Mouse (Mus musculus) kidney, postnatal 0 days (tissue): ENCODE results near the gene 1110032F04Rik. TPM values are rescaled to one million over a fixed set of nuclear protein-coding genes. Genes with fewer than 3 reads are reported as not detected.

Source experiments
- ATAC-seq: fragments of 200-750 bp; cut with Nextera tagmentation; replicated peaks from 2 replicates; pipeline ENCODE4 v1.8.0; 2017; ENCODE audit warnings: low read depth, moderate number of reproducible peaks, moderate TSS enrichment, moderate library complexity; ENCODE audit not compliant: low FRiP score
- DNase-seq: peaks from one replicate; pipeline ENCODE4 v3.0.0-alpha.2; 2016; ENCODE audit warnings: low spot score
- H3K27ac ChIP-seq: fragments of 300-500 bp; sonication (generic); 2 replicates; pipeline ENCODE4 v1.5.1; 2014; ENCODE audit warnings: mild to moderate bottlenecking
- H3K27me3 ChIP-seq: fragments of 300-500 bp; sonication (generic); 2 replicates; pipeline ENCODE4 v1.6.1; 2014; ENCODE audit warnings: low read length, mixed read lengths; ENCODE audit not compliant: insufficient read depth
- H3K36me3 ChIP-seq: fragments of 300-500 bp; sonication (generic); 2 replicates; pipeline ENCODE4 v1.6.1; 2014; ENCODE audit warnings: low read length, mixed read lengths; ENCODE audit not compliant: insufficient read depth
- H3K4me1 ChIP-seq: fragments of 300-500 bp; sonication (generic); replicated peaks from 2 replicates; pipeline ENCODE4 v1.6.1; 2014; ENCODE audit warnings: antibody characterized with exemption, low read length, mixed read lengths; ENCODE audit not compliant: insufficient read depth
- H3K4me2 ChIP-seq: fragments of 300-500 bp; sonication (generic); 2 replicates; pipeline ENCODE4 v1.6.1; 2014; ENCODE audit warnings: mild to moderate bottlenecking, low read length, moderate library complexity, mixed read lengths
- H3K4me3 ChIP-seq: fragments of 300-500 bp; sonication (generic); replicated peaks from 2 replicates; pipeline ENCODE4 v1.5.1; 2014; ENCODE audit warnings: low read depth, low read length
- H3K9ac ChIP-seq: fragments of 300-500 bp; sonication (generic); 2 replicates; pipeline ENCODE4 v1.6.1; 2014; ENCODE audit warnings: low read depth, low read length
- H3K9me3 ChIP-seq: fragments of 300-500 bp; sonication (generic); replicated peaks from 2 replicates; pipeline ENCODE4 v1.6.1; 2016; ENCODE audit warnings: low read length, inconsistent platforms, mixed read lengths
- CTCF ChIP-seq: IDR thresholded peaks from 2 replicates; pipeline ENCODE4 v1.5.1; 2016; ENCODE audit warnings: antibody characterized with exemption, low read depth, mild to moderate bottlenecking, moderate library complexity
- WGBS: fragments of 180-500 bp; shearing (Covaris S2); extraction: QIAGEN DNeasy Blood & Tissue Kit; methylation state at CpG from one replicate; pipeline ENCODE4 v1.1.7; 2014; 5-methylcytosine and 5-hydroxymethylcytosine counted together
- polyA plus RNA-seq: library from polyadenylated mRNA; unstranded; fragments of >200 nt; fragmentation: Nextera tagmentation; extraction: Ambion mirVana; gene quantifications from 2 replicates; pipeline ENCODE4 v1.2.1, GENCODE M21; 2015

Gene 1110032F04Rik
- polyA plus RNA-seq, 1 experiment from 2014 or later, result 7.3 TPM

DNA sequence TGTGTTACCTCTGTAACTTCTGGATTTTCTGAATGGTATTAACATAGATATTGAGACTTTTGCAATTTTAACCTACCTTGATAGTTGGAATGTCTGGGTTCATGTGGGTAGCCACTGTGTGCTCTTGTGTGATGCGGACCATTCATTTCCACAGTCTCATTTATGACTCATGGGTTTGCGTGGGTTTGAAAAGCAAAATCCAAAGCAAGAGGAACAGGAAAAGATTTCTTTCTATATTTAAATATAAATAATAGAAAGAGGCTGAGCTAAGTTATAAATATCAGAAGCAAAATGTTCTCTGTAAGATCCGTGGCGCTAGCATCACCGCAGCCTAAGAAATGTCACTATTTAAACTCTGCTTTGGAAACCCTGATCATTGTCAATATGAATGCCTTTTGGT lies 41.7 kb upstream of the 1110032F04Rik start:
- H3K9ac ChIP-seq, result no peak overlapping the region
- ATAC-seq (no peak), DNase-seq (no peak)
- no peak overlapping the region for H3K27ac ChIP-seq
- no peak for TF ChIP-seq CTCF
- 95% methylated on average over 5 of the region's 5 CpGs for WGBS
- H3K36me3 ChIP-seq, result no peaks in the 10 kb centered on the region
- no peaks in the 10 kb centered on the region for H3K27me3 ChIP-seq
- H3K4me1 ChIP-seq, result peaks cover 18% of the 10 kb centered on the region
- no peak overlapping the region for H3K4me2 ChIP-seq
- H3K4me3 ChIP-seq, result no peak overlapping the region
- H3K9me3 ChIP-seq, result no peaks in the 10 kb centered on the region

DNA sequence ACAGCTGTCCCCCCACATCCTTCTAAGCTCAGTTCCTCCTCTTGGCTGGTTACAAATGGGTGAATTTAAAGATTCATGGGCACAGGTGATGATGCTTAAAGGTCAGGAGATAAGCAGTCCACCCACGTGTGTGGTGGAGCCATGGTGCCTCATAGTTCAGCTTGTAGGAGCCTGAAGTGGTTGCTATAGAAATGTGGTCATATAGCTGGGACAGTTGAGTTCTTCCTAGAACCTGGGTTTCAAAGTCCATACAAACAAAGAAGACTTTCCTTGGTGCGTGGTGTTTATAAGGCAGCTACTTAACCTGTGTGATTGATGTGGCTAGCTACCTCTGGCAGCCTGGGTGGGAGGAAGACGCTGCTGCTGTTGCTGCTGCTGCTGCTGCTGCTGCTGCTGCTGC lies 39.4 kb upstream of the 1110032F04Rik start:
- H3K4me1 ChIP-seq, result no peaks in the 10 kb centered on the region; the same call in 1 of the 2 replicates
- WGBS, result 39% methylated on average over 3 of the region's 3 CpGs
- no peak overlapping the region for H3K9ac ChIP-seq
- H3K4me3 ChIP-seq, result no peak overlapping the region
- TF ChIP-seq CTCF, result no peak
- no peaks in the 10 kb centered on the region for H3K9me3 ChIP-seq
- H3K27ac ChIP-seq, result no peak overlapping the region
- no peaks in the 10 kb centered on the region for H3K27me3 ChIP-seq
- DNase-seq (no peak), ATAC-seq (no peak)
- H3K36me3 ChIP-seq, result no peaks in the 10 kb centered on the region
- no peak overlapping the region for H3K4me2 ChIP-seq

DNA sequence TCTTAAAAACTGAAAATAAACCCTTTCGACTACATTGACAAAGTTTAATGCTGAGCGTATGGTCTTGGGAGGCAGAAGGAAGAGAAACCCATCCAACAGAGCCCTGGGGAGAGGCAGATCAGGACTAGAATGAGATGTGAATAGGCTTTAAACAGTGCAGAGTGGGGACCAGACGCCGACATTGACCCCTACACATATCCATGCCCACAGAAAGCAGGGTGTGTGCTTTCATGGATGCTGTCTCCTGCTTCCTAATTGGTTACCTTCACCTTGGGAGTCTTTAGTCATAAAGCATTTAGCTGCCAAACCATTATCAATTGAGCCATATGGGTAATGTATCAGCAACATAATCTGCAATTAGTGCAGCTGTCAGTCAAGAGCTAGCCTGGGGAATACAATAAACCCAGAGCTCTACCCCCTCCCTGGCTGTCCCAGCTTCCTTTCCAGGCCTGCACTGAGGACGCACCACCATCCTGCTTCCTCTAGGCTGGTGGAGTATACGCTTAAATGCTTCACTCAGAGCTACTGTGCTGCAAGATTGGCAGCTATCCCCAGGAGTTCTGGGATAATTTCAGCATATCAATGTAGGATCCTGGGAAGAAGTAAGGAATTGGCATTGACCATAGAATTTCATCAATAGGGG lies 32.4 kb upstream of the 1110032F04Rik start:
- 86% methylated on average over 6 of the region's 6 CpGs for WGBS
- H3K4me2 ChIP-seq, result no peak overlapping the region
- ATAC-seq, result no peak

DNA sequence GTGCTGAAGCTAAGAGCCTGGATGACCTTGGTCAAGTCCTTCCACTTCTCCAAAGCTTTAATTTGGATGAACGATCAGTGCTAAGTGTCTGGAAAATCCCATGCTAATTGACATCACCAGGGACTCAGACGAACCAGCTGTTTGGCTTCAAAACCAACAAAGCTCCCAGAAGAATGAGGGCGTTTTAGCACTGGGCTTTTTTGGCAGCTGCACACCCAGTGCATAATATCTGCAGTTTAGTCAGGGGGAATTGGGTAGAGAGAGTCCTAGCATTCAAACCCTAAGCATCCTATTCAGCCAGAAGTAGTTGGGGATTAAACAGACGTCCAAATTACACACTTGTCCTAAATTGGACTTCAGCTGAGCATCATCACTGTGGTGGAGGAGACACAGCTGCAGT lies 29.2 kb upstream of the 1110032F04Rik start:
- Histone ChIP-seq H3K27ac (no peak overlapping the region), H3K9me3 (no peaks in the 10 kb centered on the region), H3K27me3 (no peaks in the 10 kb centered on the region), H3K4me1 (no peaks in the 10 kb centered on the region), H3K4me2 (no peak overlapping the region), H3K9ac (no peak overlapping the region), H3K36me3 (no peaks in the 10 kb centered on the region), H3K4me3 (no peak overlapping the region)
- 36% methylated on average over 4 of the region's 4 CpGs for WGBS
- ATAC-seq, result no peak
- DNase-seq, result no peak
- no peak for TF ChIP-seq CTCF

More for the DNA sequence above, 32.4 kb upstream of the 1110032F04Rik start:
- H3K4me3 ChIP-seq, result no peak overlapping the region
- no peak overlapping the region for H3K27ac ChIP-seq
- no peak for TF ChIP-seq CTCF
- H3K27me3 ChIP-seq, result no peaks in the 10 kb centered on the region
- no peak for DNase-seq
- no peaks in the 10 kb centered on the region for H3K36me3 ChIP-seq
- no peaks in the 10 kb centered on the region for H3K9me3 ChIP-seq
- no peak overlapping the region for H3K9ac ChIP-seq
- no peaks in the 10 kb centered on the region for H3K4me1 ChIP-seq

- Histone ChIP-seq H3K36me3 (no peaks in the 10 kb centered on the region), H3K9ac (no peak overlapping the region), H3K9me3 (no peaks in the 10 kb centered on the region), H3K27ac (no peak overlapping the region), H3K4me1 (no peaks in the 10 kb centered on the region), H3K4me2 (no peak overlapping the region), H3K4me3 (no peak overlapping the region), H3K27me3 (no peaks in the 10 kb centered on the region)
- WGBS, result 89% methylated on average over 4 of the region's 4 CpGs
- no peak for DNase-seq
- no peak for ATAC-seq
- no peak for TF ChIP-seq CTCF
Measured at GRCm38 (mm10) chr3:68844025-68844424, 25.4 kb upstream of the 1110032F04Rik start.

- H3K4me3 ChIP-seq, result no peak overlapping the region
Measured at GRCm38 (mm10) chr3:68848323-68848722, 21.1 kb upstream of the 1110032F04Rik start.

DNA sequence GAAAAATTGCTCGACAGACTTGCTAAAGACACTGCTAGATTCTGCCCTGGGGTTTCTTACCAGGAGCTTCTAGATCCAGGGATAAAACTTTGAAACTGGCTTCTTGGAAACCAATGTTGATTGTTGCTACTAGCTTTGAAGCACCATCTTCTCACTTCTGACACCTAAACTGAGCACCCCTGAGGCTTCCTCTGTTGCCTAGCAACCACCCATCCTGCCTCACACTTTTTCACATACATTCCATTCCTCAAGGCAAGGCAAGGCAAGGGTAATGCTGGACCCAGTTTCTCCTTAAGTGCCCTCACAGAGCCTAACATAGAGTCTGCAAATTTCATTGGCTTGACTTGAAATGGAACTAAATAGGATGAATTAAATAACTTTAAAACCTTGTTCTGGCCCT lies 17.0 kb upstream of the 1110032F04Rik start:
- DNase-seq, result no peak
- ATAC-seq, result no peak
- WGBS, result 78% methylated on average over 1 of the region's 1 CpGs
- no peaks in the 10 kb centered on the region for H3K9me3 ChIP-seq
- no peak overlapping the region for H3K4me2 ChIP-seq
- TF ChIP-seq CTCF, result no peak
- no peak overlapping the region for H3K27ac ChIP-seq
- no peaks in the 10 kb centered on the region for H3K4me1 ChIP-seq
- H3K27me3 ChIP-seq, result no peaks in the 10 kb centered on the region
- no peaks in the 10 kb centered on the region for H3K36me3 ChIP-seq
- no peak overlapping the region for H3K4me3 ChIP-seq
- H3K9ac ChIP-seq, result no peak overlapping the region

More at GRCm38 (mm10) chr3:68848323-68848722, 21.1 kb upstream of the 1110032F04Rik start:
- no peaks in the 10 kb centered on the region for H3K27me3 ChIP-seq
- no peak overlapping the region for H3K9ac ChIP-seq
- H3K27ac ChIP-seq, result no peak overlapping the region
- TF ChIP-seq CTCF, result no peak
- 53% methylated on average over 3 of the region's 3 CpGs for WGBS
- no peak overlapping the region for H3K4me2 ChIP-seq
- H3K36me3 ChIP-seq, result no peaks in the 10 kb centered on the region
- no peak for ATAC-seq
- no peaks in the 10 kb centered on the region for H3K4me1 ChIP-seq
- DNase-seq, result no peak
- H3K9me3 ChIP-seq, result no peaks in the 10 kb centered on the region
